Mouse (Mus musculus) limb, embryonic 14.5 days (tissue): ENCODE results near the gene 4933405L10Rik. TPM values are rescaled to one million over a fixed set of nuclear protein-coding genes. Genes with fewer than 3 reads are reported as not detected.

Source experiments
- ATAC-seq: fragments of 200-750 bp; cut with Nextera tagmentation; 2 replicates; pipeline ENCODE4 v1.8.0; 2017; ENCODE audit warnings: low read depth, moderate number of reproducible peaks, moderate TSS enrichment; ENCODE audit not compliant: low FRiP score
- DNase-seq: peaks from one replicate; pipeline ENCODE4 v3.0.0-alpha.2; 2015; ENCODE audit warnings: low spot score
- H3K27ac ChIP-seq: fragments of 300-500 bp; sonication (generic); replicated peaks from 2 replicates; pipeline ENCODE4 v1.5.1; 2014; ENCODE audit warnings: low read depth, mild to moderate bottlenecking, low read length, moderate library complexity, mixed read lengths
- H3K27me3 ChIP-seq: fragments of 300-500 bp; sonication (generic); 2 replicates; pipeline ENCODE4 v1.6.1; 2014; ENCODE audit warnings: low read length, mixed read lengths; ENCODE audit not compliant: control insufficient read depth, insufficient read depth
- H3K36me3 ChIP-seq: fragments of 300-500 bp; sonication (generic); 2 replicates; pipeline ENCODE4 v1.6.1; 2014; ENCODE audit warnings: mild to moderate bottlenecking, low read length, moderate library complexity, mixed read lengths; ENCODE audit not compliant: control insufficient read depth, insufficient read depth
- H3K4me1 ChIP-seq: fragments of 300-500 bp; sonication (generic); 2 replicates; pipeline ENCODE4 v1.6.1; 2014; ENCODE audit warnings: antibody characterized with exemption, low read length, mixed read lengths; ENCODE audit not compliant: control insufficient read depth, insufficient read depth
- H3K4me2 ChIP-seq: fragments of 300-500 bp; sonication (generic); replicated peaks from 2 replicates; pipeline ENCODE4 v1.6.1; 2014; ENCODE audit warnings: low read depth, mild to moderate bottlenecking, low read length, moderate library complexity; ENCODE audit not compliant: severe bottlenecking
- H3K4me3 ChIP-seq: fragments of 300-500 bp; sonication (generic); replicated peaks from 2 replicates; pipeline ENCODE4 v1.5.1; 2014; ENCODE audit warnings: low read length
- H3K9ac ChIP-seq: fragments of 300-500 bp; sonication (generic); 2 replicates; pipeline ENCODE4 v1.6.1; 2014; ENCODE audit warnings: mild to moderate bottlenecking, low read depth, low read length, moderate library complexity; ENCODE audit not compliant: severe bottlenecking
- H3K9me3 ChIP-seq: fragments of 300-500 bp; sonication (generic); 2 replicates; pipeline ENCODE4 v1.6.1; 2016; ENCODE audit warnings: low read length; ENCODE audit not compliant: control insufficient read depth
- POLR2A ChIP-seq: fragments of 200-500 bp; IDR thresholded peaks from 2 replicates; pipeline ENCODE4 v1.8.0; 2012; ENCODE audit warnings: inconsistent platforms, mild to moderate bottlenecking, moderate library complexity, borderline replicate concordance; ENCODE audit not compliant: insufficient read depth, insufficient read length; ENCODE audit errors: extremely low read depth
- WGBS: fragments of 180-500 bp; shearing (Covaris S2); extraction: QIAGEN DNeasy Blood & Tissue Kit; methylation state at CpG from one replicate; pipeline ENCODE4 v1.1.7; 2014; 5-methylcytosine and 5-hydroxymethylcytosine counted together
- polyA plus RNA-seq, 2 experiments: library from polyadenylated mRNA; depleted of rRNA in 1 of 2; stranded (reverse) in 1 of 2; unstranded in 1 of 2; fragments of >200 nt; fragmentation: Nextera tagmentation in 1 of 2; extraction: Ambion mirVana in 1 of 2; gene quantifications; 2 replicates each; pipeline versions ENCODE4 v1.2.1 to v1.2.3; 2012 to 2014

The 4933405L10Rik gene
- polyA plus RNA-seq, 2 experiments = 0.29 TPM; not detected in 1

- no peaks in the 10 kb centered on the region for H3K27me3 ChIP-seq
- 93% methylated on average over 5 of the region's 5 CpGs for WGBS
- H3K4me1 ChIP-seq = no peaks in the 10 kb centered on the region
These were observed 24.7 kb downstream of the 4933405L10Rik start for GRCm38 (mm10) chr8:105732186-105732585.

GRCm38 (mm10) chr8:105739216-105739615 lies 31.8 kb downstream of the 4933405L10Rik start:
- no peak for ATAC-seq
- 85% methylated on average over 5 of the region's 5 CpGs for WGBS
- H3K4me3 ChIP-seq = no peak overlapping the region
- H3K4me2 ChIP-seq = no peak overlapping the region
- no peaks in the 10 kb centered on the region for H3K9me3 ChIP-seq
- peaks cover 6% of the 10 kb centered on the region; the same call in 1 of the 2 replicates for H3K4me1 ChIP-seq
- H3K27ac ChIP-seq = no peak overlapping the region
- no peaks in the 10 kb centered on the region for H3K27me3 ChIP-seq
- no peak for DNase-seq
- H3K9ac ChIP-seq = no peak overlapping the region
- TF ChIP-seq POLR2A = no peak
- no peaks in the 10 kb centered on the region for H3K36me3 ChIP-seq

More at GRCm38 (mm10) chr8:105732186-105732585, 24.7 kb downstream of the 4933405L10Rik start:
- H3K4me2 ChIP-seq = no peak overlapping the region
- TF ChIP-seq POLR2A = no peak
- H3K36me3 ChIP-seq = peaks cover 9% of the 10 kb centered on the region
- DNase-seq (no peak), ATAC-seq (no peak)
- H3K9me3 ChIP-seq = no peaks in the 10 kb centered on the region
- no peak overlapping the region for H3K4me3 ChIP-seq
- no peak overlapping the region for H3K27ac ChIP-seq
- no peak overlapping the region for H3K9ac ChIP-seq

- H3K27me3 ChIP-seq = no peaks in the 10 kb centered on the region
- no peak overlapping the region for H3K4me2 ChIP-seq
- peaks cover 6% of the 10 kb centered on the region; the same call in 1 of the 2 replicates for H3K4me1 ChIP-seq
- no peaks in the 10 kb centered on the region for H3K36me3 ChIP-seq
- no peak for TF ChIP-seq POLR2A
- H3K4me3 ChIP-seq = no peak overlapping the region
- H3K9me3 ChIP-seq = no peaks in the 10 kb centered on the region
- H3K27ac ChIP-seq = no peak overlapping the region
- no peak overlapping the region for H3K9ac ChIP-seq
- DNase-seq (peak; percentile 36), ATAC-seq (no peak)
- WGBS = 80% methylated on average over 4 of the region's 4 CpGs
These were observed 35.8 kb downstream of the 4933405L10Rik start for GRCm38 (mm10) chr8:105743301-105743700.

- ATAC-seq = no peak; the same call in 1 of the 2 replicates
- Histone ChIP-seq H3K36me3 (no peaks in the 10 kb centered on the region), H3K27ac (no peak overlapping the region), H3K9ac (peak overlapping the region; percentile 25; the same call in 1 of the 2 replicates), H3K4me2 (peak overlapping the region; percentile 19), H3K4me3 (no peak overlapping the region), H3K27me3 (no peaks in the 10 kb centered on the region), H3K4me1 (peaks cover 12% of the 10 kb centered on the region), H3K9me3 (no peaks in the 10 kb centered on the region)
- peak; percentile 53 for DNase-seq
- WGBS = 8% methylated on average over 11 of the region's 11 CpGs
- no peak for TF ChIP-seq POLR2A
These were observed 43.2 kb downstream of the 4933405L10Rik start for GRCm38 (mm10) chr8:105750606-105751005.

- Histone ChIP-seq H3K9me3 (no peaks in the 10 kb centered on the region), H3K4me3 (no peak overlapping the region), H3K4me2 (no peak overlapping the region), H3K9ac (no peak overlapping the region), H3K27me3 (no peaks in the 10 kb centered on the region), H3K27ac (no peak overlapping the region), H3K4me1 (peaks cover 16% of the 10 kb centered on the region), H3K36me3 (no peaks in the 10 kb centered on the region)
- DNase-seq = no peak
- WGBS = 44% methylated on average over 2 of the region's 2 CpGs
- ATAC-seq = no peak
- no peak for TF ChIP-seq POLR2A
These were observed 46.5 kb downstream of the 4933405L10Rik start for GRCm38 (mm10) chr8:105753916-105754315.

GRCm38 (mm10) chr8:105754688-105755087 lies 47.2 kb downstream of the 4933405L10Rik start:
- no peak overlapping the region for H3K27ac ChIP-seq
- no peaks in the 10 kb centered on the region for H3K9me3 ChIP-seq
- H3K27me3 ChIP-seq = no peaks in the 10 kb centered on the region
- H3K4me2 ChIP-seq = no peak overlapping the region
- DNase-seq (no peak), ATAC-seq (no peak)
- H3K4me3 ChIP-seq = no peak overlapping the region
- 61% methylated on average over 2 of the region's 2 CpGs for WGBS
- H3K9ac ChIP-seq = no peak overlapping the region
- peaks cover 16% of the 10 kb centered on the region for H3K4me1 ChIP-seq
- no peak for TF ChIP-seq POLR2A
- no peaks in the 10 kb centered on the region for H3K36me3 ChIP-seq
